Mouse (Mus musculus) B cell, adult 2 months (primary cell): Measurements from ENCODE around the gene Flot1.
"Not testable (repeated sequence)": the region's sequence is repeated elsewhere in the genome, so short reads cannot be mapped to it uniquely, and the experiment has no call there.

Source experiments
- DNase-seq, 2 experiments: peaks; one replicate each; pipeline ENCODE4 v3.0.0; 2022

The Flot1 gene

GRCm38 (mm10) chr17:35836991-35837422 lies 14.0 kb downstream of the Flot1 start:
- DNase-seq = peak; percentile 64 to 70

GRCm38 (mm10) chr17:35837487-35837886 lies 14.5 kb downstream of the Flot1 start:
- DNase-seq = peak; percentile 55 to 62

GRCm38 (mm10) chr17:35838122-35838544 lies 15.1 kb downstream of the Flot1 start, which contains the start of gene Tubb5:
Gene Tubb5, minus strand, starts transcription at chr17:35838306.
- peak; percentile 91 for DNase-seq

GRCm38 (mm10) chr17:35838570-35838969 lies 15.5 kb downstream of the Flot1 start:
- no peak for DNase-seq

GRCm38 (mm10) chr17:35839002-35839401 lies 16.0 kb downstream of the Flot1 start:
- not testable (repeated sequence) for DNase-seq

- no peak for DNase-seq
Measured at GRCm38 (mm10) chr17:35840561-35840960, 17.5 kb downstream of the Flot1 start.

GRCm38 (mm10) chr17:35841076-35841950 lies 18.3 kb downstream of the Flot1 start, which contains the start of gene Mdc1:
Gene Mdc1, plus strand, starts transcription at chr17:35841515.
- peak; percentile 98 to 99 for DNase-seq

GRCm38 (mm10) chr17:35842006-35842405 lies 19.0 kb downstream of the Flot1 start:
- no peak for DNase-seq

GRCm38 (mm10) chr17:35843514-35843913 lies 20.5 kb downstream of the Flot1 start:
- peak; percentile 24 to 27 for DNase-seq

- DNase-seq = no peak
Measured at GRCm38 (mm10) chr17:35848112-35848511, 25.1 kb downstream of the Flot1 start.

GRCm38 (mm10) chr17:35850974-35851373 lies 27.9 kb downstream of the Flot1 start:
- no peak for DNase-seq

GRCm38 (mm10) chr17:35859371-35859770 lies 36.3 kb downstream of the Flot1 start:
- DNase-seq = no peak

GRCm38 (mm10) chr17:35859835-35860234 lies 36.8 kb downstream of the Flot1 start:
- no peak for DNase-seq

- DNase-seq = no peak
Measured at GRCm38 (mm10) chr17:35860831-35861197, 37.8 kb downstream of the Flot1 start.

- DNase-seq = peak; percentile 88
Measured at GRCm38 (mm10) chr17:35861198-35861857, 38.3 kb downstream of the Flot1 start, which contains the start of gene Nrm. Gene Nrm, plus strand, starts transcription at chr17:35861318.

GRCm38 (mm10) chr17:35864832-35865353 lies 41.9 kb downstream of the Flot1 start:
- DNase-seq = no peak

- DNase-seq = peak; percentile 58 to 61
Measured at GRCm38 (mm10) chr17:35865481-35866280, 42.7 kb downstream of the Flot1 start, which contains the start of gene Ppp1r18. Gene Ppp1r18, plus strand, starts transcription at chr17:35865593.

- DNase-seq = peak; percentile 56 to 57
Measured at GRCm38 (mm10) chr17:35866281-35866831, 43.3 kb downstream of the Flot1 start.

GRCm38 (mm10) chr17:35866911-35867890 lies 44.2 kb downstream of the Flot1 start:
- DNase-seq = peak; percentile 66

- DNase-seq = peak; percentile 49 to 50
Measured at GRCm38 (mm10) chr17:35868165-35868820, 45.3 kb downstream of the Flot1 start.
